Mouse (Mus musculus) liver, adult 2 months (tissue): ENCODE results near the gene Npff. TPM values are rescaled to one million over a fixed set of nuclear protein-coding genes. Genes with fewer than 3 reads are reported as not detected.

Experiments used
- DNase-seq: peaks from one replicate; pipeline ENCODE4 v3.0.0-alpha.2; 2011; ENCODE audit warnings: low read depth, low spot score; ENCODE audit errors: extremely low read depth
- H3K27ac ChIP-seq: fragments of 200-500 bp; replicated peaks from 2 replicates; pipeline ENCODE4 v1.5.1; 2012; ENCODE audit warnings: low read depth, mild to moderate bottlenecking, control low read depth, inconsistent platforms, low read length; ENCODE audit not compliant: insufficient read depth
- H3K27me3 ChIP-seq: fragments of 200-500 bp; 2 replicates; pipeline ENCODE4 v1.6.1; 2012; ENCODE audit warnings: mild to moderate bottlenecking, moderate library complexity, low read length, inconsistent platforms; ENCODE audit not compliant: control insufficient read depth, insufficient read depth
- H3K36me3 ChIP-seq: fragments of 200-500 bp; 2 replicates; pipeline ENCODE4 v1.6.1; 2012; ENCODE audit warnings: low read length, inconsistent platforms; ENCODE audit not compliant: control insufficient read depth, insufficient read depth
- H3K4me1 ChIP-seq: fragments of 200-500 bp; 2 replicates; pipeline ENCODE4 v1.6.1; 2011; ENCODE audit warnings: low read length; ENCODE audit not compliant: control insufficient read depth, insufficient read depth
- H3K4me3 ChIP-seq: fragments of 200-500 bp; 2 replicates; pipeline ENCODE4 v1.5.1; 2011; ENCODE audit warnings: low read depth, mild to moderate bottlenecking, control low read depth, low read length, moderate library complexity; ENCODE audit not compliant: insufficient read depth
- H3K79me2 ChIP-seq: fragments of 200-500 bp; 2 replicates; pipeline ENCODE4 v1.6.1; 2012; ENCODE audit warnings: inconsistent platforms, mild to moderate bottlenecking, low read length, moderate library complexity; ENCODE audit not compliant: control insufficient read depth, insufficient read depth
- H3K9ac ChIP-seq: fragments of 200-500 bp; 2 replicates; pipeline ENCODE4 v1.6.1; 2012; ENCODE audit warnings: low read depth, mild to moderate bottlenecking, control low read depth, inconsistent platforms, low read length
- CTCF ChIP-seq: fragments of 200-500 bp; IDR thresholded peaks from 2 replicates; pipeline ENCODE4 v1.5.1; 2011; ENCODE audit warnings: low read depth, low read length, control low read depth
- POLR2A ChIP-seq: fragments of 200-500 bp; IDR thresholded peaks from 2 replicates; pipeline ENCODE4 v1.6.1; 2011; ENCODE audit warnings: low read length, control low read depth; ENCODE audit not compliant: insufficient read depth; ENCODE audit errors: extremely low read depth
- whole genome bisulfite sequencing: fragments of 180-500 bp; shearing (Covaris S2); methylation state at CpG from one replicate; pipeline ENCODE4 v1.1.7; 2018; 5-methylcytosine and 5-hydroxymethylcytosine counted together
- polyA plus RNA-seq: library from polyadenylated mRNA; depleted of rRNA; stranded (reverse); fragments of >200 nt; gene quantifications from 2 replicates; pipeline ENCODE4 v1.2.3, GENCODE M21; 2012
- total RNA-seq: library from RNA; depleted of rRNA; stranded (reverse); fragments of >200 nt; gene quantifications from 2 replicates; pipeline ENCODE4 v1.2.3, GENCODE M21; 2014

Npff gene
- total and polyA plus RNA-seq, 2 experiments, result 0.65 to 3.5 TPM

DNA sequence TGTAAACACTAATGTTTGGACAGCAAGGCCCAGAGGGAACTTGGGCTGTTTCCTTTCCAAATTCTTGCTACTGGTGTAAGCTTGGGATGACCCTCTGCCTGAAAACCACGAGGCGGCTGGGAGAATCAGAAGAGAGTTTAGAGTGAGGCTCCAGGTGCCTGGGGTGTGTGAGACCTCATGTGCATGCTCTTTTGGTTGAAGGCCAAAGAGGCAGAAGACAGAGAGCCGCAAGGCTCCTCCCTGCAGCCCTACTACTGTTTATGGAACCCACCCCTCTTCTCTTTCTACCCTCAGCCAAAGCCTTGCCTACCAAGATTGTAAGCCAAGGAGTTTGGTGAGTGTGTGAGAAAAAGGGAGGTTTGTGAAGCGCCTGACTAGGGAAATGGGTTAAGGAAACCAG is 9.0 kb downstream of the Npff start:
- no peak for TF ChIP-seq POLR2A
- TF ChIP-seq CTCF, result no peak
- Histone ChIP-seq H3K79me2 (no peaks in the 10 kb centered on the region), H3K4me1 (peaks cover 3% of the 10 kb centered on the region; the same call in 1 of the 2 replicates), H3K27ac (no peak overlapping the region), H3K27me3 (no peaks in the 10 kb centered on the region), H3K36me3 (no peaks in the 10 kb centered on the region), H3K9ac (no peak overlapping the region), H3K4me3 (no peak overlapping the region)
- DNase-seq, result no peak
- 81% methylated on average over 4 of the region's 4 CpGs for WGBS

DNA sequence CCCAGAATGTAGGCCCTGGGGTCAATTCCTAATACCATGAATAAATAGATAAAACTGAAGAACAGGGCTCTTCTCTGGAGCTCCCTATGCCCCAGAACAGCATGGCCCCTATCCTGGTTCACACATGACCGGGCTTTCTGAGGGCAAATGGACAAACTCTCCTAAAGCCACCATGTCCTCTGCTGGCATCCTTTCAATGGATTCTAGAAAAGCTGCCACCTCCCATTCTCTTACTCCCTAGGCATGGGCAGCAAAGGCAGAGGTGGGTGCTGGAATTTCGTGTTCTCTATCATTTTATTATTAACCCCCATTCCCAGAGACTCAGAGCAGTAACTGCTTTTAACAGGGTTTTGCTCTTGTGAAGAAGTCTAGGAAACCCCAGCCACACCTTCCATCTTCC is 9.5 kb downstream of the Npff start:
- H3K4me1 ChIP-seq, result peaks cover 4% of the 10 kb centered on the region
- TF ChIP-seq POLR2A, result no peak
- no peak for TF ChIP-seq CTCF
- H3K27me3 ChIP-seq, result no peaks in the 10 kb centered on the region
- H3K27ac ChIP-seq, result no peak overlapping the region
- no peaks in the 10 kb centered on the region for H3K79me2 ChIP-seq
- H3K36me3 ChIP-seq, result no peaks in the 10 kb centered on the region
- H3K9ac ChIP-seq, result no peak overlapping the region
- no peak overlapping the region for H3K4me3 ChIP-seq
- DNase-seq, result no peak
- WGBS, result 89% methylated on average over 2 of the region's 2 CpGs

DNA sequence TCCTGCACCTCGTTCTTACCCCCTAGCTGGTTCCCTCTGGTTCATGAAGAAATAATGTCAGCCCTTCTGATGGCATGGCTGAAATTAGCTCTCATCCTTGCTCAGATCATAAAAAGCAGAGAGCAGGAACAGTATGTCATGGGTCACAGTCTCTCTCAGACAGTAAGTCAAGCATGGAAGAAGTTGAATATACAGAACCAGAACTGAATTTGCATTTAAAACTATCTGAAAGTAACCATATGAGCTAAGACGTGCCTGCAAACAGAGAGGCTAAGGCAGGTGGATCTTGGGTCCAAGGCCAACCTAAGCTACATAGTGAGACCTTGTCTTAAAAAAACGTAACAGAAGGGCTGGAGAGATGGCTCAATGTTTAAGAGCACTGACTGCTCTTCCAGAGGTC is 11.7 kb downstream of the Npff start:
- TF ChIP-seq POLR2A (no peak), CTCF (no peak)
- Histone ChIP-seq H3K4me3 (no peak overlapping the region), H3K27ac (no peak overlapping the region), H3K9ac (no peak overlapping the region), H3K36me3 (no peaks in the 10 kb centered on the region), H3K4me1 (peaks cover 4% of the 10 kb centered on the region), H3K79me2 (no peaks in the 10 kb centered on the region), H3K27me3 (no peaks in the 10 kb centered on the region)
- DNase-seq, result no peak
- 83% methylated on average over 3 of the region's 3 CpGs for WGBS

DNA sequence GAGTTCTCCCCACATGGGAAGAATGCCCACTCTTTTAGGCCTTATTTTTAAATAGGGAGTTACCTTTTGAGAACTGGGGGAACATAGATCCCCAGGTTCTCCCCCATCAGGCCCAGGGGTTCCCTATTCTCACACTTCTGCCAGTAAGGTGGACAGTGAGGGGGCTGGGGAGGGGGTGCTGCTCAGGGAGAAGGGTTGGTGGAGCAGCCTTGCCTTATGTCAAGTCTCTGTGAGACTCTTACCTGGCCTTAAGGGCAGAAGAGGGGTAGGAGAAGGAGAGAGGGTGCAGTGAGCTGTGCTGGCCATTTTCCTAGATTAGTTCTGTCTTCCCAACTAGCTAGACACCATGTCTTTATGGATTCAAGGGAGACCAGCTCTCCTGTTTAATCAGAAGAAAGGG is 12.3 kb downstream of the Npff start:
- DNase-seq, result no peak

DNA sequence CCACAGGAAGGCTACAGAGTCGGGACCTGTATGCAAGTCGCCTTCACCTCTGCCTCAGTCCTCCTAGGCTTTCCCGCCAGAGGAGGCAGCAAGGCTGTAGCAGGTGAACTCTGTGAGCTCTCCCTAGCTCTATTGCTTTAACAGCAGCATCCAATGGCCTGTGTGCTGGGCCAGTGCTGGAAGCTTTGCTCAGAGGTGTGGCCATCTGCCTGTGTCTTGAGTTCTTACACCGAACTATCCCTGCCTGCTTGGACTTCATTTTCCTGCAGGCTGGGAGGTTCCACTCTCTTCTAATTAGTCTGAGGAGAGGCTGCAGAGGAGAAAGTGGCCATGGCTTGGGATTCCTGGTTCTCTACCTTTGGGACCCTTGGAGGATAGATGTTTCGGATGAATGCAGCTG is 12.7 kb downstream of the Npff start:
- Histone ChIP-seq H3K36me3 (no peaks in the 10 kb centered on the region), H3K4me1 (peaks cover 4% of the 10 kb centered on the region), H3K4me3 (no peak overlapping the region), H3K9ac (no peak overlapping the region), H3K27ac (no peak overlapping the region), H3K79me2 (no peaks in the 10 kb centered on the region), H3K27me3 (no peaks in the 10 kb centered on the region)
- DNase-seq, result no peak
- TF ChIP-seq CTCF (no peak), POLR2A (no peak)
- 83% methylated on average over 5 of the region's 5 CpGs for WGBS

More for the DNA sequence above, 12.3 kb downstream of the Npff start:
- no peak overlapping the region for H3K9ac ChIP-seq
- H3K79me2 ChIP-seq, result no peaks in the 10 kb centered on the region
- H3K36me3 ChIP-seq, result no peaks in the 10 kb centered on the region
- peaks cover 4% of the 10 kb centered on the region for H3K4me1 ChIP-seq
- TF ChIP-seq POLR2A (no peak), CTCF (no peak)
- no peak overlapping the region for H3K4me3 ChIP-seq
- H3K27me3 ChIP-seq, result no peaks in the 10 kb centered on the region
- H3K27ac ChIP-seq, result no peak overlapping the region

DNA sequence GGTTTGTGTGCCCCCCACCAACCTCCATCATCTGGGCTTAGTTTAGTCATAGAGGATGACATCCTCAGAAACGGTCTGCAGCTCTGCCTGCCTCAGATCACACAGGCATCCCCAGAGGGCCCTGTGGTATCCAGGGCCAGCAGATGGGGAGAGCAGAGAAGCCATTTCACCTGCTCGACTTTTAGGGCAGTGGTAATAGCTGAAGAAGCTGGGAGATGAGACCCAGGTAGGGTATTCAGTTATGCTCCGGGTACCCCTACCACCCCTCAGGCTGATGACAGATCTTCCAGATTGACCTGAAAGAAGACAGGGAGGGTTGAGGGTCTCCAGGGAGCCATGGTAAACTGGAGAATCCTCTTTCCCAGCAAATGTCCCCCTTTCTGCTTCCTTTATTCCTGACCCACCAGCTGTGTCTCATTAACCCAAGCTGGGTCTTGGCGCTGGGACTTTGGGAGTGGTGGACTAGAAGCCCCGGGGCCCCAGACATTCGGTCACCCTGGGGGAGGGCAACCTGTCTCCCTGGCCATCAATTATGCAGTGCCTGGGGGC is 13.4 kb downstream of the Npff start:
- Histone ChIP-seq H3K27ac (no peak overlapping the region), H3K9ac (no peak overlapping the region), H3K79me2 (no peaks in the 10 kb centered on the region), H3K36me3 (no peaks in the 10 kb centered on the region), H3K4me1 (peaks cover 4% of the 10 kb centered on the region), H3K27me3 (no peaks in the 10 kb centered on the region), H3K4me3 (no peak overlapping the region)
- WGBS, result 57% methylated on average over 6 of the region's 6 CpGs
- no peak for DNase-seq
- TF ChIP-seq CTCF, result no peak
- no peak for TF ChIP-seq POLR2A
